Mouse (Mus musculus) liver, embryonic 18 days (tissue): Measurements from ENCODE around the gene Enpp3. TPM values are rescaled to one million over a fixed set of nuclear protein-coding genes. Genes with fewer than 3 reads are reported as not detected.

Source experiments
- polyA plus RNA-seq: library from polyadenylated mRNA; depleted of rRNA; stranded (reverse); fragments of >200 nt; gene quantifications from 2 replicates; pipeline ENCODE4 v1.2.3, GENCODE M21; 2012; rRNA removed

Enpp3 gene
- 2.6 and 2.7 TPM in 2 replicates for polyA plus RNA-seq

GRCm38 (mm10) chr10:24842676-24843075 is at the start of gene Enpp3:
Gene Enpp3 (minus strand): TSS chr10:24842823.

DNA sequence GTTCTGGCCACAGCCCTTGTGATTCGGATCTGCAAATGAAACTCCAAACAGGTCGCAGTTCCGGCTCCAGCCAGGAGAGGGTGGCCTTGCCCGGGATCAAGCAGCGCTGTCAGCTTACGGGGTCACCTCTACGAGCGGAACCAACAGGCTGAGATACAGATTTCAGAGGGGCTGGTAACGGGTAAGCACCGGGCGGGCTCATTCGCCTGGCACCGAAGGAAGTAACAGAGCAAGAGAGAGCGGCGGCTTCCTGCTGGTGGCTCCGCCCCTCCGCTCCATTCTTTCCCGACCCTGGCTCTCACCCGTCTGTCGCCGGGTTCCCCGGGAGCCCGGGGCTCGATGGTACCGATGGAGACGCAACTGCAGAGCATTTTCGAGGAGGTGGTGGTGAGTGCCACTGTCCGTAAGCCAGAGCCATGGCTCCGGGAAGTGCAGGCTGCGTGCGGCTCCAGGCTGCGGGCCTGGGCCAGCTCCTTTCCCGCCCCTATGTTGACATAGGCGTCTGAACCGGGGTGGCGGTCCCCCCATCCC is 27.2 kb upstream of the Enpp3 start, which contains the start of gene Med23:
Gene Med23, plus strand, starts transcription at position 227 of the 531 bp plus-strand sequence.

Other genes starting within 250 kb of the Enpp3 start
- gene Ccn2, start 247.4 kb downstream of the Enpp3 start, polyA plus RNA-seq, result 8.1 and 8.6 TPM in 2 replicates
- 1.4 and 1.9 TPM in 2 replicates for gene Enpp1, start 130.7 kb downstream of the Enpp3 start, polyA plus RNA-seq
- gene Med23, start 27.2 kb upstream of the Enpp3 start, polyA plus RNA-seq, result 6.4 and 7.2 TPM in 2 replicates
- 370 and 386 TPM in 2 replicates for gene Arg1, start 84.7 kb upstream of the Enpp3 start, polyA plus RNA-seq